Mouse (Mus musculus) limb, embryonic 15.5 days (tissue): ENCODE results near the gene Slc38a10. TPM values are rescaled to one million over a fixed set of nuclear protein-coding genes. Genes with fewer than 3 reads are reported as not detected.

ENCODE experiments used
- ATAC-seq: fragments of 200-750 bp; cut with Nextera tagmentation; 2 replicates; pipeline ENCODE4 v1.8.0; 2017; ENCODE audit warnings: low read depth, moderate TSS enrichment; ENCODE audit not compliant: insufficient number of reproducible peaks, low FRiP score, low TSS enrichment
- H3K27ac ChIP-seq: fragments of 300-500 bp; sonication (generic); 2 replicates; pipeline ENCODE4 v1.5.1; 2015; ENCODE audit warnings: moderate library complexity, mild to moderate bottlenecking, inconsistent platforms
- H3K27me3 ChIP-seq: fragments of 300-500 bp; sonication (generic); 2 replicates; pipeline ENCODE4 v1.6.1; 2015; ENCODE audit warnings: inconsistent platforms
- H3K36me3 ChIP-seq: fragments of 300-500 bp; sonication (generic); 2 replicates; pipeline ENCODE4 v1.6.1; 2015; ENCODE audit warnings: inconsistent platforms
- H3K4me1 ChIP-seq: fragments of 300-500 bp; sonication (generic); 2 replicates; pipeline ENCODE4 v1.6.1; 2015; ENCODE audit warnings: inconsistent platforms
- H3K4me2 ChIP-seq: fragments of 300-500 bp; sonication (generic); 2 replicates; pipeline ENCODE4 v1.6.1; 2015; ENCODE audit warnings: mild to moderate bottlenecking, inconsistent platforms
- H3K4me3 ChIP-seq: fragments of 300-500 bp; sonication (generic); 2 replicates; pipeline ENCODE4 v1.5.1; 2015; ENCODE audit warnings: mild to moderate bottlenecking, inconsistent platforms
- H3K9ac ChIP-seq: fragments of 300-500 bp; sonication (generic); 2 replicates; pipeline ENCODE4 v1.6.1; 2015; ENCODE audit warnings: inconsistent platforms
- H3K9me3 ChIP-seq: fragments of 300-500 bp; sonication (generic); 2 replicates; pipeline ENCODE4 v1.6.1; 2016; ENCODE audit warnings: inconsistent platforms
- WGBS: fragments of 180-500 bp; shearing (Covaris S2); methylation state at CpG from one replicate; pipeline ENCODE4 v1.1.7; 2015; 5-methylcytosine and 5-hydroxymethylcytosine counted together
- polyA plus RNA-seq: library from polyadenylated mRNA; unstranded; fragments of >200 nt; fragmentation: Nextera tagmentation; extraction: Ambion mirVana; gene quantifications from 2 replicates; pipeline ENCODE4 v1.2.1, GENCODE M21; 2015

The Slc38a10 gene
- polyA plus RNA-seq = 96.1 and 101 TPM in 2 replicates

GRCm38 (mm10) chr11:120151113-120151494 is at the start of gene Slc38a10:
Slc38a10 (minus strand) TSS chr11:120151346.
- H3K4me2 ChIP-seq = peak within 1 kb of the TSS; percentile 78
- WGBS = under 1% methylated on average over 28 of the region's 28 CpGs

GRCm38 (mm10) chr11:120200621-120201020 is 49.5 kb upstream of the Slc38a10 start:
- 81% methylated on average over 6 of the region's 6 CpGs for WGBS
- Histone ChIP-seq H3K27me3 (no peaks in the 10 kb centered on the region), H3K4me1 (peaks cover 3% of the 10 kb centered on the region; the same call in 1 of the 2 replicates), H3K27ac (no peak overlapping the region), H3K9ac (no peak overlapping the region), H3K36me3 (no peaks in the 10 kb centered on the region), H3K4me3 (no peak overlapping the region), H3K4me2 (no peak overlapping the region), H3K9me3 (no peaks in the 10 kb centered on the region)
- ATAC-seq = no peak

More at GRCm38 (mm10) chr11:120151113-120151494, at the start of gene Slc38a10:
- Histone ChIP-seq H3K4me1 (peaks cover 15% of the 10 kb centered on the region), H3K4me3 (peak within 1 kb of the TSS; percentile 88), H3K27ac (peak within 1 kb of the TSS; percentile 44), H3K27me3 (no peaks in the 10 kb centered on the region), H3K9ac (peak within 1 kb of the TSS; percentile 69), H3K36me3 (peaks cover 5% of the 10 kb centered on the region; the same call in 1 of the 2 replicates), H3K9me3 (no peaks in the 10 kb centered on the region)
- ATAC-seq = peak; percentile 96

GRCm38 (mm10) chr11:120199766-120200165 is 48.6 kb upstream of the Slc38a10 start:
- no peaks in the 10 kb centered on the region for H3K27me3 ChIP-seq
- no peak overlapping the region for H3K4me3 ChIP-seq
- peaks cover 3% of the 10 kb centered on the region; the same call in 1 of the 2 replicates for H3K4me1 ChIP-seq
- H3K9me3 ChIP-seq = no peaks in the 10 kb centered on the region
- no peak for ATAC-seq
- H3K36me3 ChIP-seq = no peaks in the 10 kb centered on the region
- no peak overlapping the region for H3K27ac ChIP-seq
- 65% methylated on average over 7 of the region's 7 CpGs for WGBS
- no peak overlapping the region for H3K9ac ChIP-seq
- H3K4me2 ChIP-seq = no peak overlapping the region

- peaks cover 7% of the 10 kb centered on the region; the same call in 1 of the 2 replicates for H3K4me1 ChIP-seq
- H3K36me3 ChIP-seq = no peaks in the 10 kb centered on the region
- no peak overlapping the region for H3K9ac ChIP-seq
- whole genome bisulfite sequencing = 18% methylated on average over 13 of the region's 13 CpGs
- no peak overlapping the region for H3K4me2 ChIP-seq
- no peak overlapping the region for H3K27ac ChIP-seq
- H3K4me3 ChIP-seq = no peak overlapping the region
- no peaks in the 10 kb centered on the region for H3K9me3 ChIP-seq
- H3K27me3 ChIP-seq = no peaks in the 10 kb centered on the region
- ATAC-seq = no peak
Measured at GRCm38 (mm10) chr11:120198831-120199230, 47.7 kb upstream of the Slc38a10 start.

- Histone ChIP-seq H3K4me3 (peak overlapping the region; percentile 76), H3K27ac (peak overlapping the region; percentile 79), H3K9me3 (no peaks in the 10 kb centered on the region), H3K4me1 (peaks cover 36% of the 10 kb centered on the region), H3K27me3 (no peaks in the 10 kb centered on the region), H3K36me3 (no peaks in the 10 kb centered on the region), H3K4me2 (peak overlapping the region; percentile 79), H3K9ac (no peak overlapping the region)
- no peak for ATAC-seq
- 35% methylated on average over 14 of the region's 14 CpGs for WGBS
Measured at GRCm38 (mm10) chr11:120190526-120191412, 39.6 kb upstream of the Slc38a10 start.

- H3K27me3 ChIP-seq = no peaks in the 10 kb centered on the region
- WGBS = under 1% methylated on average over 60 of the region's 68 CpGs
- H3K36me3 ChIP-seq = no peaks in the 10 kb centered on the region
- H3K4me3 ChIP-seq = peak overlapping the region; percentile 76
- H3K4me1 ChIP-seq = peaks cover 47% of the 10 kb centered on the region
- peak; percentile 94 for ATAC-seq
- peak overlapping the region; percentile 79 for H3K4me2 ChIP-seq
- peak overlapping the region; percentile 95 for H3K27ac ChIP-seq
- peak overlapping the region; percentile 87 for H3K9ac ChIP-seq
- no peaks in the 10 kb centered on the region for H3K9me3 ChIP-seq
Measured at GRCm38 (mm10) chr11:120189459-120190312, 38.5 kb upstream of the Slc38a10 start.

GRCm38 (mm10) chr11:120188481-120189441 is 37.6 kb upstream of the Slc38a10 start:
- peaks cover 52% of the 10 kb centered on the region for H3K4me1 ChIP-seq
- ATAC-seq = no peak

GRCm38 (mm10) chr11:120188102-120188480 is 36.9 kb upstream of the Slc38a10 start:
- Histone ChIP-seq H3K27me3 (no peaks in the 10 kb centered on the region), H3K9me3 (no peaks in the 10 kb centered on the region), H3K4me1 (peaks cover 59% of the 10 kb centered on the region), H3K4me2 (peak overlapping the region; percentile 79), H3K36me3 (no peaks in the 10 kb centered on the region), H3K9ac (peak overlapping the region; percentile 87), H3K27ac (peak overlapping the region; percentile 95), H3K4me3 (peak overlapping the region; percentile 76)
- WGBS = under 1% methylated on average over 24 of the region's 24 CpGs
- no peak for ATAC-seq

More at GRCm38 (mm10) chr11:120188481-120189441, 37.6 kb upstream of the Slc38a10 start:
- under 1% methylated on average over 41 of the region's 41 CpGs for WGBS
- Histone ChIP-seq H3K36me3 (no peaks in the 10 kb centered on the region), H3K27me3 (no peaks in the 10 kb centered on the region), H3K9ac (peak overlapping the region; percentile 87), H3K4me2 (peak overlapping the region; percentile 79), H3K27ac (peak overlapping the region; percentile 95), H3K4me3 (peak overlapping the region; percentile 76), H3K9me3 (no peaks in the 10 kb centered on the region)

- Histone ChIP-seq H3K36me3 (no peaks in the 10 kb centered on the region), H3K9me3 (no peaks in the 10 kb centered on the region), H3K27me3 (no peaks in the 10 kb centered on the region), H3K9ac (peak overlapping the region; percentile 87), H3K4me3 (peak overlapping the region; percentile 76), H3K4me2 (peak overlapping the region; percentile 79), H3K27ac (peak overlapping the region; percentile 95), H3K4me1 (peaks cover 62% of the 10 kb centered on the region)
- ATAC-seq = no peak
- WGBS = 1% methylated on average over 43 of the region's 43 CpGs
Measured at GRCm38 (mm10) chr11:120187236-120188101, 36.3 kb upstream of the Slc38a10 start.

GRCm38 (mm10) chr11:120186821-120187235 is 35.7 kb upstream of the Slc38a10 start:
- peak overlapping the region; percentile 28 for H3K27ac ChIP-seq
- H3K9me3 ChIP-seq = no peaks in the 10 kb centered on the region
- ATAC-seq = no peak
- H3K4me1 ChIP-seq = peaks cover 68% of the 10 kb centered on the region
- 7% methylated on average over 20 of the region's 20 CpGs for WGBS
- H3K4me3 ChIP-seq = peak overlapping the region; percentile 76
- peak overlapping the region; percentile 87; the same call in 1 of the 2 replicates for H3K9ac ChIP-seq
- peak overlapping the region; percentile 79 for H3K4me2 ChIP-seq
- no peaks in the 10 kb centered on the region for H3K27me3 ChIP-seq
- H3K36me3 ChIP-seq = no peaks in the 10 kb centered on the region
